Mouse (Mus musculus): Measurements from ENCODE around the gene Dagla. TPM values are rescaled to one million over a fixed set of nuclear protein-coding genes. Genes with fewer than 3 reads are reported as not detected.

Gene Dagla
- polyA plus RNA-seq, 1 experiment from 2014 or later = 3.2 TPM

GRCm38 (mm10) chr19:10302852-10303251 is 1.8 kb downstream of the Dagla start:
- no peak overlapping the region for H3K9ac ChIP-seq (ENCODE audit: low read length)
- no peak for ATAC-seq (ENCODE audit: low read depth)
- H3K9me3 ChIP-seq (ENCODE audit: control insufficient read depth, low read length) = no peaks in the 10 kb centered on the region
- H3K4me1 ChIP-seq (replicated peaks; ENCODE audit: control insufficient read depth, insufficient read depth, low read length) = peaks cover 22% of the 10 kb centered on the region
- H3K27me3 ChIP-seq (ENCODE audit: control insufficient read depth, insufficient read depth, low read depth, low read length) = peaks cover 6% of the 10 kb centered on the region; the same call in 1 of the 2 replicates
- no peak overlapping the region for H3K4me2 ChIP-seq (ENCODE audit: low read depth, low read length)
- H3K27ac ChIP-seq (ENCODE audit: low read length) = no peak overlapping the region
- no peak overlapping the region for H3K4me3 ChIP-seq (ENCODE audit: low read length)
- WGBS = 78% methylated on average over 3 of the region's 3 CpGs
- no peaks in the 10 kb centered on the region for H3K36me3 ChIP-seq (ENCODE audit: control insufficient read depth, insufficient read depth, low read length)

GRCm38 (mm10) chr19:10301866-10302356 is 2.8 kb downstream of the Dagla start:
- 75% methylated on average over 4 of the region's 4 CpGs for WGBS
- no peaks in the 10 kb centered on the region for H3K9me3 ChIP-seq (ENCODE audit: control insufficient read depth, low read length)
- H3K4me1 ChIP-seq (replicated peaks; ENCODE audit: control insufficient read depth, insufficient read depth, low read length) = peaks cover 24% of the 10 kb centered on the region

DNA sequence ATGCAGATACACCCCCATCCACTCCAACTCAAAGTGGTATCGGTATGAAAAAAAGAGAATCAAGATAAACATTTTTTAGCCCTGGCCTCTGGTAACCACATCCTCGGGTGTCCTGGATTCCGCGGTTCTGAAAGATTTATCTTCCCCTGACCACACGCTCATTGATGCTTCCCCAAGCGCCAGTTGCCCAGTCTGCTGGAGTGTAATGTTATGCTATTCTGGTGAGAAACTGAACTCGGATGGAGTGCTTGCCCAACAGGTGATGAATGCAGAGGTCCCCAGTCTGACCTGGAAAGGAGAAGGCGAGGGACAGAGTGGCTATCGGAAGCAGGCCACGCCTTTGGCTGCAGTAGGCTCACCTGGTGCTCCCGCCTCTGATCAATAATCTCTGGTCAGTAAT is 3.4 kb downstream of the Dagla start:
- H3K9ac ChIP-seq (ENCODE audit: low read length) = no peak overlapping the region
- no peak overlapping the region for H3K4me2 ChIP-seq (ENCODE audit: low read depth, low read length)
- H3K4me3 ChIP-seq (ENCODE audit: low read length) = no peak overlapping the region
- peaks cover 30% of the 10 kb centered on the region for H3K4me1 ChIP-seq (replicated peaks; ENCODE audit: control insufficient read depth, insufficient read depth, low read length)
- WGBS = 58% methylated on average over 11 of the region's 11 CpGs
- no peak for ATAC-seq (ENCODE audit: low read depth)
- no peaks in the 10 kb centered on the region for H3K9me3 ChIP-seq (ENCODE audit: control insufficient read depth, low read length)
- no peak overlapping the region for H3K27ac ChIP-seq (ENCODE audit: low read length)
- H3K36me3 ChIP-seq (ENCODE audit: control insufficient read depth, insufficient read depth, low read length) = no peaks in the 10 kb centered on the region
- H3K27me3 ChIP-seq (ENCODE audit: control insufficient read depth, insufficient read depth, low read depth, low read length) = peaks cover 4% of the 10 kb centered on the region; the same call in 1 of the 2 replicates

More at GRCm38 (mm10) chr19:10301866-10302356, 2.8 kb downstream of the Dagla start:
- H3K27ac ChIP-seq (ENCODE audit: low read length) = no peak overlapping the region
- no peak overlapping the region for H3K4me2 ChIP-seq (ENCODE audit: low read depth, low read length)
- H3K9ac ChIP-seq (ENCODE audit: low read length) = no peak overlapping the region
- H3K4me3 ChIP-seq (ENCODE audit: low read length) = no peak overlapping the region
- H3K36me3 ChIP-seq (ENCODE audit: control insufficient read depth, insufficient read depth, low read length) = no peaks in the 10 kb centered on the region
- no peak for ATAC-seq (ENCODE audit: low read depth)
- H3K27me3 ChIP-seq (ENCODE audit: control insufficient read depth, insufficient read depth, low read depth, low read length) = peaks cover 6% of the 10 kb centered on the region; the same call in 1 of the 2 replicates

DNA sequence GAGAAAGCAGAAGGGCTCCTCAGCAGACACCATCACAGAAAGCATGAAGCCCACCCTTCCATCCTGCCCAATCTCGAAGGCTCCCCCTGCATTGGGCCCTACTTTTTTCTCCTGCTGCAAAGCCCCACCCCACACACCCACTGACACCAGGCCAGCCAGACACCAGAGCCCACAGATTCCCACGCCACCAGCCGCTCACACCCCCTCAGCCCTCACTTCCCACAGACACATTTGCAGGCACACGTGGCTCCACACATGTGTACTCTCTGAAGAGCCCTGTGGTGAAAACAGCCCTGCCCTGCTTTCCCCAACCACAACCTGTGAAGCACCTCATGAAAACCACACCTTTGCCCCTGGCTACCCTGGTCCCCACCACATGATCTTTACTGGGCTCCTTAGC is 3.9 kb downstream of the Dagla start:
- no peak for ATAC-seq (ENCODE audit: low read depth)
- no peak overlapping the region for H3K9ac ChIP-seq (ENCODE audit: low read length)
- H3K4me3 ChIP-seq (ENCODE audit: low read length) = no peak overlapping the region
- H3K4me2 ChIP-seq (ENCODE audit: low read depth, low read length) = no peak overlapping the region
- H3K27ac ChIP-seq (ENCODE audit: low read length) = no peak overlapping the region
- no peaks in the 10 kb centered on the region for H3K9me3 ChIP-seq (ENCODE audit: control insufficient read depth, low read length)
- H3K27me3 ChIP-seq (ENCODE audit: control insufficient read depth, insufficient read depth, low read depth, low read length) = no peaks in the 10 kb centered on the region; the same call in 1 of the 2 replicates
- H3K36me3 ChIP-seq (ENCODE audit: control insufficient read depth, insufficient read depth, low read length) = no peaks in the 10 kb centered on the region
- peaks cover 35% of the 10 kb centered on the region for H3K4me1 ChIP-seq (replicated peaks; ENCODE audit: control insufficient read depth, insufficient read depth, low read length)
- 71% methylated on average over 4 of the region's 4 CpGs for WGBS

DNA sequence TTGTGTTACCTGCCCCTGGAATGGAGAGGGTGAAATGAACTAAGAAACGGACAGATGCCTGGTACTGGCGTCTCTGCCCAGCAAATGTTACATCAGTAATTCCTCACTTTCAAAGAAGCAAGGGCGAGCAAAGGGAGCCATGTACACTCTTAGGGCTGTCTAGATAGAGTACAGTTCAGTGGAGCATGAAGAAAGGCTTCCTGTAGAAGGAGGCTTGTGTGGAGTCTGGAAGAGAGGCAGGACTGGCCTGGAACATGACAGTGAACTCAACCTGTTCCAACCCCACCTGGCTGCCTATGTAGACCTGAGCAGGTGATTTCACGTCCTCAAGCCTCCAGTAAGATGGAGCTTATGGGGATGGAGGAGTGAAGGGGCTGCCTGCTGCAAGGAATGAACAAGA is 6.4 kb downstream of the Dagla start:
- H3K9ac ChIP-seq (ENCODE audit: low read length) = no peak overlapping the region
- no peak for ATAC-seq (ENCODE audit: low read depth)
- peaks cover 50% of the 10 kb centered on the region for H3K4me1 ChIP-seq (replicated peaks; ENCODE audit: control insufficient read depth, insufficient read depth, low read length)
- WGBS = 77% methylated on average over 4 of the region's 4 CpGs
- no peak overlapping the region for H3K4me3 ChIP-seq (ENCODE audit: low read length)
- no peaks in the 10 kb centered on the region for H3K36me3 ChIP-seq (ENCODE audit: control insufficient read depth, insufficient read depth, low read length)
- no peaks in the 10 kb centered on the region for H3K27me3 ChIP-seq (ENCODE audit: control insufficient read depth, insufficient read depth, low read depth, low read length)
- H3K4me2 ChIP-seq (ENCODE audit: low read depth, low read length) = no peak overlapping the region
- no peaks in the 10 kb centered on the region for H3K9me3 ChIP-seq (ENCODE audit: control insufficient read depth, low read length)
- H3K27ac ChIP-seq (ENCODE audit: low read length) = no peak overlapping the region

DNA sequence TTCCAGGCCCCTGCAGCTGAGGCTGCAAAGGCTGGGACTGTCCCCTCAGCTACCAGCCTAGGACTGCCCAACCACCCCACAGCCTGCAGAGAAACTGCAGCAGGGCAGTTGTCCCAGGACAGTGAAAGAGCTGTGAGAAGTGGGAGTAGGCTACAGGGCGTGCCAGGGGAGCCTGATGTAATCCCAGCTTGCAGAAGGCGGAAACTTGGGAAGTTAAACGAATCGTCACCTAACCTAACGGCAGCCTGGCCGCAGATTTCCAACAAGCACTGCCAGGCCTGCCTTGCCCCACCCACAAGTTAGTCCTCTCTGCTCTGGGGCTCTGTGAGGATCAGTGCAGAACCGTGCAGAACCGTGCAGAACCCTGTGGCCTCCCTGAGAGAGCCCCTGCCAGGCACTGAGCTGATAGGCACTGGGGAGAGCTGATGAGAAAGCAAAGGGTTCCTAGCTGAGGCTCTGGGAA is 7.6 kb downstream of the Dagla start:
- no peaks in the 10 kb centered on the region for H3K36me3 ChIP-seq (ENCODE audit: control insufficient read depth, insufficient read depth, low read length)
- peak; percentile 86 for ATAC-seq (ENCODE audit: low read depth)

DNA sequence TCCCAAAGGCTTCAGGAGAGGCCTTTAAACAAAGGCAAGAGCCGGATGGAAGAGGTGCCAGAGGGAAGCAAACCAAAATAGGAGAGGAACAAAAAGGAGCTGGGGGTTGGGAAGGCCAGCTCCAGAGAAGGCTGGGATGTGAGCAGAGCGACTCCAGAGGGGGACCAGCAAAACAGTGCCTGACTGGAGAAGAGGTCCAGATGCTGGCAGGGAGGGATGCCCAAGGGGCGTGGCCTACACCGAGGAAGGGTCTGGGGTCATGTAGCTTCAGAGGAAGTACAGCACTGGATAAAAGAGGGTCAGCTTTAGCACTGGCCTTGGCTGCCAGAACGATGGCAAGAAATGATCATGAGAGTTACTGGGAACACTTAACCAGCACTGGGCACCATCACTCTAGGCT is 8.4 kb downstream of the Dagla start:
- peaks cover 65% of the 10 kb centered on the region for H3K4me1 ChIP-seq (replicated peaks; ENCODE audit: control insufficient read depth, insufficient read depth, low read length)
- H3K4me3 ChIP-seq (ENCODE audit: low read length) = no peak overlapping the region
- WGBS = 22% methylated on average over 5 of the region's 5 CpGs
- peak; percentile 79 for ATAC-seq (ENCODE audit: low read depth)
- peak overlapping the region; percentile 19; the same call in 1 of the 2 replicates for H3K9ac ChIP-seq (ENCODE audit: low read length)
- H3K4me2 ChIP-seq (ENCODE audit: low read depth, low read length) = no peak overlapping the region
- H3K36me3 ChIP-seq (ENCODE audit: control insufficient read depth, insufficient read depth, low read length) = no peaks in the 10 kb centered on the region
- no peaks in the 10 kb centered on the region for H3K27me3 ChIP-seq (ENCODE audit: control insufficient read depth, insufficient read depth, low read depth, low read length)
- no peaks in the 10 kb centered on the region for H3K9me3 ChIP-seq (ENCODE audit: control insufficient read depth, low read length)
- peak overlapping the region; percentile 97 for H3K27ac ChIP-seq (ENCODE audit: low read length)

More for the DNA sequence above, 7.6 kb downstream of the Dagla start:
- H3K9ac ChIP-seq (ENCODE audit: low read length) = peak overlapping the region; percentile 57
- peak overlapping the region; percentile 97 for H3K27ac ChIP-seq (ENCODE audit: low read length)
- 8% methylated on average over 8 of the region's 8 CpGs for WGBS
- H3K4me1 ChIP-seq (replicated peaks; ENCODE audit: control insufficient read depth, insufficient read depth, low read length) = peaks cover 60% of the 10 kb centered on the region
- no peak overlapping the region for H3K4me3 ChIP-seq (ENCODE audit: low read length)
- H3K27me3 ChIP-seq (ENCODE audit: control insufficient read depth, insufficient read depth, low read depth, low read length) = no peaks in the 10 kb centered on the region
- no peaks in the 10 kb centered on the region for H3K9me3 ChIP-seq (ENCODE audit: control insufficient read depth, low read length)
- peak overlapping the region; percentile 12; the same call in 1 of the 2 replicates for H3K4me2 ChIP-seq (ENCODE audit: low read depth, low read length)

GRCm38 (mm10) chr19:10294631-10295562 is 9.8 kb downstream of the Dagla start:
- Histone ChIP-seq H3K27me3 (ENCODE audit: control insufficient read depth, insufficient read depth, low read depth, low read length) (no peaks in the 10 kb centered on the region), H3K36me3 (ENCODE audit: control insufficient read depth, insufficient read depth, low read length) (no peaks in the 10 kb centered on the region), H3K4me3 (ENCODE audit: low read length) (no peak overlapping the region), H3K4me1 (replicated peaks; ENCODE audit: control insufficient read depth, insufficient read depth, low read length) (peaks cover 80% of the 10 kb centered on the region), H3K27ac (ENCODE audit: low read length) (peak overlapping the region; percentile 97), H3K9ac (ENCODE audit: low read length) (peak overlapping the region; percentile 38), H3K4me2 (ENCODE audit: low read depth, low read length) (no peak overlapping the region; the same call in 1 of the 2 replicates), H3K9me3 (ENCODE audit: control insufficient read depth, low read length) (no peaks in the 10 kb centered on the region)
- WGBS = 40% methylated on average over 20 of the region's 20 CpGs
- peak; percentile 2; the same call in 1 of the 2 replicates for ATAC-seq (ENCODE audit: low read depth)

DNA sequence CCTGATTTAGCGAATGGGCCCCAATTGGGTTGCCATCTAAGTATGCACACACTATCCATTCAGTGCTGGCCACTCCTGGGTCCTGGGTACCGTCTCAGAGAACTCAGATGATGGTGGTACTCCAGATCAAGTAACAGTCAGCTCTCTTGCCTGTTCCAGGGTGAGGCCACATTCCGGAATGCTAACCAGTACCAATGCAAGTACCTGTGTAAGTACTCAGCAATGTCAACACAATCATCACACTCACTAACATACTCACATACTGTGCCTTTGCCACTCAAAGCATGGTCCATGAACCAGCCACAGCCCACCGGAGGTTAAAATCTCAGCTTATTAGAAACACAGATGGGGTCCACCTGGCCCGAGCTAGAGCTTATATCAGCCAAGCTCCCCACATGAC is 10.7 kb downstream of the Dagla start:
- Histone ChIP-seq H3K27me3 (ENCODE audit: control insufficient read depth, insufficient read depth, low read depth, low read length) (no peaks in the 10 kb centered on the region), H3K4me1 (replicated peaks; ENCODE audit: control insufficient read depth, insufficient read depth, low read length) (peaks cover 84% of the 10 kb centered on the region), H3K4me3 (ENCODE audit: low read length) (no peak overlapping the region), H3K27ac (ENCODE audit: low read length) (peak overlapping the region; percentile 97), H3K4me2 (ENCODE audit: low read depth, low read length) (no peak overlapping the region), H3K9ac (ENCODE audit: low read length) (peak overlapping the region; percentile 38), H3K9me3 (ENCODE audit: control insufficient read depth, low read length) (no peaks in the 10 kb centered on the region), H3K36me3 (ENCODE audit: control insufficient read depth, insufficient read depth, low read length) (no peaks in the 10 kb centered on the region)
- WGBS = 65% methylated on average over 5 of the region's 5 CpGs
- 0 out of 2 replicates have a peak, but pooled peaks have one; percentile 1 for ATAC-seq (ENCODE audit: low read depth)

Measured in lung, embryonic 16.5 days (tissue).